Mouse (Mus musculus) heart, adult 18-20 months (tissue): ENCODE results near the gene Mertk. TPM values are rescaled to one million over a fixed set of nuclear protein-coding genes. Genes with fewer than 3 reads are reported as not detected.
A peak's percentile ranks its signal among the peaks of the same experiment; 100 is the strongest.

Experiments used
- DNase-seq, 2 experiments: peaks; one replicate each; pipeline ENCODE4 v3.0.0; 2021 to 2022; ENCODE audit warnings: mixed read lengths in 1 of 2
- total RNA-seq, 2 experiments: library from RNA; stranded (reverse); gene quantifications; 2 replicates each; pipeline ENCODE4 v1.2.3; 2021

Mertk gene
- total RNA-seq, 2 experiments from 2014 or later = 6.3 to 7.3 TPM

DNA sequence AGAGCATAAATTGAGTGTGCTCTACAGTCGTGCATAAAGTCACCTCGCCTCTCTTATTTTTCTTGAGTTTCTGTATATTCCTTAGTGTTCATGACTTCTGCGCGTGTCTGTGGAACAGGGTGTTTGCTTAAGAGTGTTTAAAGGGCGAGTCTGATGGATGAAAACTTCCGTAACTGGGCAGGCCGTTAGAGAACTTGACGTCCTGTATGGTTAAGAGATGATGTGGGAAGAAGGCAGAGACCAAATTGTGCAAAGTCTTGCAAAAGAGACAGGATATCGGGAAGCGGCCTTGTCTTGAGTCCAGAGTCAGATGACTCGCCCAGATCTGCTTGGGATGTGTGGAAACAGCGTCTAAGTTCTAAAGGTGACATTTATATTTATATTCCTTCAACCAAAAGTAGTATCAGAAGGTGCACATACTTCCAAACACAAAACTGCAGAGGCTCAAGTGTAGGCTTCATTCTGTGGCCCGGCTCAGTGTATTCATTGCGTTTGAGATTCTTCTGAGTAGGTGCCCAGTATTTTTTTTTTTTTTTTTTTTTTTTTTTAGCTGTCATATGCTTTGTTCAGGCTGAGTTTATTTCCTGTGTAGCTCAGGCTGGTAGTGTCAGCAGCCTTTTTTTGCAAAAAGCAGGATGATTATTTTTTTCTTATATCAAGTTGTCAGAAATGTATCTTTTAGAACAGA, 120.3 kb downstream of the Mertk start:
- peak; percentile 54 to 59 for DNase-seq

DNA sequence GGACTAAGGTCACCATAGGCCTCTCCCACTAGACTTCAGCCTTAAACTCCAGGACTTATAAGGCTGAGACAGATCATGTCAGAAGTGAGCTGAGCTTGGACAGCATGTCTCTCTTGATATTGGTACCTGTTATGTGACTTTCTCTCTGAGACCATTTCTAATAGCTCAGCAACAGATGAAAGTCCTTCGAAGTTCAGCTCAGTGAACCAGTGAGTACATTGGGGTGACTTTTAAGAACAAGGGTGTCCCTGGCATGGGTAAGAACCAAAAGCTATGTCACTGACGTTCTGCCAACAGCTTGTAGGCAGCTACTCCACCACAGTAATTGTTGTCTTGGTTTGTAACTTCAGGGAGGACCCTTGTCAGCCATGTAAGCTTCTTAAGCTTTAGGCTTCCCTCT, 121.9 kb downstream of the Mertk start:
- no peak for DNase-seq

DNA sequence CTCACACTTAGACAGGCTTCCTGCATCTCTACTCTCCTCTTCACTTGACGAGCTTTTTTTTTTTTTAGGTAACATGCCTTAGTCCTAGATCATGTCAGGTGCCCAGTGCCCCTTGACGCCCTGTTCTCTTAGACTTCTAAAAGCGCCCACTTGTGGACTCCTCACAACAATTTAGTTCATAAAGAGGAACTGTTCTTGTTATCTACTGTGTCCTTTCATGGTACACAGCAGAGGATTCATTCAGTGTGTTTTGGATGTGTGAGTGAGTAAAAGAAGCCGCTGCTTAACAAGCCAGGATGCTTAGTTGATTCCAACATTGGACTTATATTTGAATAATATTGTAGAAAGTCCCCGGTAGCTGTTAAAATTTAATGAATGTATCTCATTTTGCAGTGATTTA, 125.1 kb downstream of the Mertk start:
- DNase-seq = no peak

DNA sequence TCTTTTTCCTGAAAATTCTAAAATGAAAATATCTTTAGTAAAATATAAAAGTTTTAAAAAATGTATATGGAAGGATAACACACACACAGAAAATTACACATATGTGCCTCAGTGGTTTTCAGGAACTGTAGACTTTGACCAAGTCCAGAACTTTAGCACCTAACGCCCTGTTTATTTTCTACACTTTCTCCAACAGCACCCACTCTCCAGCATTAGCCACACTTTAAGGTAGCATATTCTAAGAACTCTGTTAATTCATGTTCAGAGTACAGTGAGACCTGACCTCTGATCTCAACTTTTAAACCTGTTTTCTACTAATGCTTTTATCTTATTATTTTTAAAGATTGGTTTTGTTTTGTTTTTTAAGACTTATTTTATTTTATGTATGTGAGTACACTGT, 129.0 kb downstream of the Mertk start:
- no peak for DNase-seq

- no peak for DNase-seq
Measured at GRCm38 (mm10) chr2:128832611-128833010, 133.9 kb downstream of the Mertk start.

GRCm38 (mm10) chr2:128833035-128833434, 134.3 kb downstream of the Mertk start:
- DNase-seq = no peak

- no peak for DNase-seq
Measured at GRCm38 (mm10) chr2:128833435-128833834, 134.7 kb downstream of the Mertk start.

- no peak for DNase-seq
Measured at GRCm38 (mm10) chr2:128837531-128837930, 138.8 kb downstream of the Mertk start.

DNA sequence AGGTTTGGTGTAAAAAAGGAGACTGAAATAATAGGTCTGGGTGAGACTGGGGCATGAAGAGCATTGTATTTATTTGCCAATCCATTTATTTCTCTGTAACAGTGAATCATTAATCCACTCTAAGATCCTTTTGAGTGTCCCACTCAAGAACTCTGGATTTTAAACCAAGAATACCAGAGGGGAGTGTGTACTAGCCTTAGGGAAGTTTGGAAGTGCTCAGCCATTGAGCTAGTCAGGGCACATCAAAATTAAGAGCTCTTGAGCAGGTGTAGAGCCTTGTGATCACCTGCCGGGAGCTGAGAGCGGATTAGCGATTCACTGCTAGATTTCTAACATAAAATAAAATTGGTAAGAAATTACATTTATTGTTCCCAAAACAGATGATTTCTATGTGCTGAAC, 139.9 kb downstream of the Mertk start:
- DNase-seq = no peak

GRCm38 (mm10) chr2:128839501-128839900, 140.7 kb downstream of the Mertk start:
- DNase-seq = no peak

GRCm38 (mm10) chr2:128842437-128842836, 143.7 kb downstream of the Mertk start:
- no peak for DNase-seq

DNA sequence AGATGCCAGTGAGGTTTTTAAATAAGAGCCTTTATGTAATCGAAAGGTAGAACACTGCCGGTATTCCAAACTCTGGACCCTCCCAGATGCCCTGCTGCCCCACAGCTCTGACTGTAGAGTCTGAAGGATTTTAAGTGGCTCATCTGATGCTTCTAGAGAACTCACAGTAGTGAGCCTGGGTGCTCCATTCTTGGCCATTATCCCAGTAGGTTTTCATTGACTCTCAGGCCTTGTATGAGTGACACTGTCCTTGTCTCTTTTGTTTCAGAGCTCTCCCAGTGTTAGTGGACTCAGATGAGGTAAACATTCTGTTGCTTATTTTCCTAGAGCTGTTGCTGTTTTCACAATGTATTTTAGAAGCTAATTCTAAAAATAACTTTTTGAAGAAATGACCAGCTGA, 151.3 kb downstream of the Mertk start:
- DNase-seq = peak in 1 of 2 experiments; percentile 17

Other genes starting within 250 kb of the Mertk start
- gene Spdye4c, start 107.7 kb upstream of the Mertk start, total RNA-seq = not detected
- 10 to 100 TPM; 36.6 to 43.3 TPM for gene Anapc1, start 11.6 kb upstream of the Mertk start, total RNA-seq
- 10 to 100 TPM; 20.4 to 21.8 TPM for gene Tmem87b, start 119.2 kb downstream of the Mertk start, total RNA-seq
- under 1 TPM; 0.47 to 0.72 TPM for gene Fbln7, start 164.0 kb downstream of the Mertk start, total RNA-seq
- gene Zc3h8, start 245.1 kb downstream of the Mertk start, total RNA-seq = 1 to 10 TPM; 7.5 to 8.7 TPM